Mouse (Mus musculus): ENCODE results near the gene Efhd2.

Gene Efhd2

DNA sequence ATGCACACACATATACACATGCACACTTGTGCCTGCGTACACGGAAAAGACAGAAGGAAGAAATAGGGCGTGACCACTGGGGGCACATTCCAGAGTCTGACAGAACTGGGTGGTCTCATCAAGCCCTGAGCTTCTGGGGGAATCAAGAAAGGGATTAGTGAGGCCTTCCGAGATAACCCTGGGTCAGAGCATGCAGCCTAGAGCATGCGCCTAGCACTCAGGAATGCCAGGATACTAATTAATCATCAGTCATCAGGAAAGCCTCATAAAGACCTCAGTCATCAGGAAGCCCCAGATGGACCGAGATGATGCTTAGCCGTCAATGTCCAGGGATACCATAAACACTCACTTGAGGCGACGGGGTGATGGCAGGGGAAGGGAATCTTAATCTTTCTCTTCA, 5.2 kb upstream of the Efhd2 start:
- no peak for DNase-seq (ENCODE audit: extremely low spot score)

DNA sequence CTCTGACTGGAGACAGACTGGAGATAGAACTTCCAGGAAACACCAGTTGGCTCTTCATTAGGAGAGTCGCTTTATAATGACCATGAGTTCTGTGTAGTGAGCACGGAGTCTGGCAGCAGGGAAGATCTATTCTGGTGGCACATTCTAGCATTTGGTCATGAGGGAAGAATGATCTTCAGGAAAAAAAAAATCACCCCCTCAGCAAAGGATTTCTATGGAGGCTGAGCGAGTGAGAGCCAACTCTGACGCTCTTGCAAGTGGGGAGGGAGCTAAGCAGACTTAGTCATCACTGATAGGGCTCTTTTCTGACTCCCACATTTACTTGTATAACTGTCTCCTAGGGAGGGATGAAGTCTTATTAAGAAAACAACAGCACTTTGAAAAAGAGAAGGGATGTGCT, 4.4 kb upstream of the Efhd2 start:
- no peak for DNase-seq (ENCODE audit: extremely low spot score)

DNA sequence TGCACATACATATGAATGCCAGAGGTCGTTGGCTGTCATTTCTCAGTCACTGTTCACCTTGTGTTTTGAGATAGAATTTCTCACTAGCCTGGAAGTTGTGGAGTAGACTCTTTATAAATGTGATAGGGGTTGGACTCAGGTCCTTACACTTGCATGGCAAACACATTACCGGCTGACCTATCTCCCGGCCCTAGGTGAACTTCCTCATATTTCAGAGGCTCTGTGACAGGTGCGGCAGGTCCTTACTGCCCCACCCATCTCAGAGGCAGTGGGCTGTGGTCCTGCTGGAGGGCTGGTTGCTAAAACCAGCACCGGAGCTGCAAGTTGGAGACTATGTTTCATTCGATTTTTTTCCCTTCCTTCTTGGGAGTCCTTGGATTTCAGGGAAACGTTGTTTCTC, 3.9 kb upstream of the Efhd2 start:
- DNase-seq (ENCODE audit: extremely low spot score): no peak

DNA sequence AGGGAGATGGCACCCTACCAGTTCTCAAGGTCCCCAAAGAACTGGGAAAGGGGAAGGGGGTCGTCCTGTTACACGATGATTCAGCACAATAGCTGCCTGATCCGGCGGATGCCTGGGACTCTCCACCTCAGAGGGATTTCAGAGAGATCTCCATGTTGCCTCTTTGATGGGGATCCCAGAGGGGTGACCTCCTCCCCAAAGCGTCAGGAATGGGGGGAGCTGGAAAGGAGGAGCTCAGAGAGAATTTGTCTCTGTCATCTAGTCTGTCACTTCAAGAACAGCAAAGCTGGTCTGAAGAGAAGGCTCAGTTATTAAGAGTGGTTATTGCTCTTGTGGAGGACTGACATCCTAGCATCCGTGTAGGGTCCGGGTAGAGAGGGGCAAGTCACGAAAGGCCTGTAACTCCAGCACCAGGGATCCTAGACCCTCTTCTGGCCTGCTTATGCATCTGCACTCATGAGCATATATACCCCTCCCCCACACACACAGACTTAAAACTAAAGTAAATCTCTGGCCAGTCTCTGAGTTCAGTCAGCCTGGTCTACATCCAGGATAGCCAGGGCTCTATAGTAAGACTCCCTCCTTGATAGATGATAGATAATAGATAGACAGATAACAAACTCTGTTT, 875 bp upstream of the Efhd2 start:
- DNase-seq (ENCODE audit: extremely low spot score): no peak

DNA sequence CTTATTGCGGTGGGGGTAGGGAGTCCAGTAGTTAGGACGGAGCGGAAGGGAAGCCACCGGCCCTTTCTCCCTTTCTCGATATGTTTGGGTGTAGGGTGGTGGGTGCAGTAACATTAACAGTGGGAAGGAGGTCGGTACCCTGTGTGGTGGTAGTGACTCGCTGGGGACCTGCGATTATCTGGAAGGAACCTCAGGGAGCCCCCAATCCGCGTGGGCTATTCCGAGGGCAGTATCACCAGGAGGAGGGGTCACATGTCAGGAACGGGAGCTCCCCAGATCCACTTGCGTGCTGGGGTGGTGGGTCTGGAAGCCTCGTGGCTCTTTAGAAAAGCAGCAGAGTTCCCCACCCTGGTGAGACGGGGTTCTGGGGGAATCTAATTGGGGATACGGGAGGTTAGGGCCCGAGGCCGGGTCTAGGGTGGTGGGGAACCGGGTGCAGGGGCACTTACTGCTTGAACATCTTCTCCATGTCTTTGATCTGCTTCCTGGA, 564 bp downstream of the Efhd2 start:
- DNase-seq (ENCODE audit: extremely low spot score): no peak

DNA sequence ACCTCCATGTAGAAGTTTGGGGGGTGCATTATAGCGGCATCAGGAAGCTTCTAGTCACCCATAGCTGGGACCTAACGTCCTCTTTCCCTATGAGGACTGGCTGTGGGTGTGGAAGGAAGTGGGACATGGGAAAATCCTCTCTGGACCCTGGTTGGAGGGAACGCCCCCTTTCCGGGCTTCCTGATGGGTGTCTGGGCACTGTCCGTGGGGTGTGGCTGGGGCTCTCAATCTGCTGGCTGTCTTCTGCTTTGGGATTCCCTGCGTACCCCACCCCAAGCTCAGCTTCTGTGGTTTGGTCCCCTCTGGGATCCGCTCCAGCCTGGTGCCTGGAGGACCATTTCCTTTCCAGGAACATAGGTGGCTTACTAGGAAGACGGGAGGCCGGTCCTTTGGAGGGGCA, 1.7 kb downstream of the Efhd2 start:
- no peak for DNase-seq (ENCODE audit: extremely low spot score)

DNA sequence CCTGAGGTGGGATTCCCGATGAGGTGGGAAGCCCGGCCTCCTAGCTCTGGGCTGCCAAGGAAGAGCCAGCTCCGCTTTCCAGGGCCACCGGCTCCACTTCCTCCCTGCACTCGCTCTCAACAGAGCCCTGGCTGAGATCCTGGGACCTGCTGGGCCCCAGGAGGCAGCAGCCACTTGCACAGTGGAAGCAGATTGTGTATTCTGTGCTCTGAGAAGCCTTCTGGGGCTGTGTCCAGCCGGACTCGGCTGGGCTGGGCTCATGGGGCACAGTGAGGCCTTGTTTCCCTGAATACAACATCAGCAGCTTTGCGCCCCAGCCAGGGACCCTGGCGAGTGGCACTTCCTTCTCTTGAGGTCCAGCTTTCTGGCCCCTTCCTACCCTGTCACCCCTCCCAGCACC, 2.8 kb downstream of the Efhd2 start:
- DNase-seq (ENCODE audit: extremely low spot score): no peak

DNA sequence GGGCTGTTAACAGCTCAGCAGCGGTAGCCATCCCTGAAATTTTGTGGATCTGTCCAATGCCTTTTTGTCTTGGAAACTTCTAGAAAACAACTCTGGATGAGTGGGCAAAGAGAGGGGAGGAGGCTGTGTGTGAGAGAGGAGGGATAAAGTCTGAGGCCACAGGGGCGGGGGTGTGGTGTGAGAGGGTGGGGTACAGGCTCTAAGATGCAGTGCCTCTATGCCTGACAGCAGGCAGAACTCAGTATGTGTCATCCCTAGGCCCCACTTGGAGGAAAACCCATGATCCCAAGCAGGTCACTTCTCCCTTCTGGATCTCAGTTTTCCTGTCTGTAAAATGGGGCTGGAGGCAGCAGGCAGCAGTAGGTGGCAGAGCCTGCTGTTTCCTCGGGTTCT, 3.4 kb downstream of the Efhd2 start:
- no peak for DNase-seq (ENCODE audit: extremely low spot score)

DNA sequence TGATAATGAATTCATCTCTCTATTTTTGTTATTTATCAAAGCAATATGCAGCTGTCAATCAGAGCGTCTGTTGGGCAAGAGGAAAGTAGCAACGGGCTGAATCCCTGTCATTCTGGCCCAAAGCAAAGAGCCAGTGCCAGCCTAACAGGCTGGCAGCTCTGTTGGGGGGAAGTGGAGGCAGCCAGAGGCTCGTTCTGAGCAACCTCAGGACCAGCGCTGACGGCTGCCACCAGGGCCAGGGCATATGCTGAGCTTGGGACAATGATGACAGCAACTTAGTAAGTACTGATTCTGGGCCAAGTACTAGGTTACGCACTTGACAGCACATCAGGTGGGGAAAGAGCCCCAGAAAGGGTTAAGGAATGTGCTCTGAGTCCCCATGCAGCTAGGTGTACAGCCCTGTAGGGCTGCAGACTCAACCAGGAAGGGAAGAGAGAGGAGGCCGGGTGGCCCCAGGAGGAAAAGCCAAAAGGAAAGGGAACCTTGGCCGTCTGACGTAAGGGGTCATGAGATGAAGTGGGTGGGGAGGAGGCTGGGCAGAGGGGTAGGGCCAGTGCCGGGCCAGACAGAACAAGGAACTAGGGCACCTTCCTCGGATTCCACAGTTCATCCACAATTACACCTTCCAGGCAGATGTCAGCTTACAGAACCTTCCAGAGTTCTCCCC, 3.9 kb downstream of the Efhd2 start:
- no peak for DNase-seq (ENCODE audit: extremely low spot score)

DNA sequence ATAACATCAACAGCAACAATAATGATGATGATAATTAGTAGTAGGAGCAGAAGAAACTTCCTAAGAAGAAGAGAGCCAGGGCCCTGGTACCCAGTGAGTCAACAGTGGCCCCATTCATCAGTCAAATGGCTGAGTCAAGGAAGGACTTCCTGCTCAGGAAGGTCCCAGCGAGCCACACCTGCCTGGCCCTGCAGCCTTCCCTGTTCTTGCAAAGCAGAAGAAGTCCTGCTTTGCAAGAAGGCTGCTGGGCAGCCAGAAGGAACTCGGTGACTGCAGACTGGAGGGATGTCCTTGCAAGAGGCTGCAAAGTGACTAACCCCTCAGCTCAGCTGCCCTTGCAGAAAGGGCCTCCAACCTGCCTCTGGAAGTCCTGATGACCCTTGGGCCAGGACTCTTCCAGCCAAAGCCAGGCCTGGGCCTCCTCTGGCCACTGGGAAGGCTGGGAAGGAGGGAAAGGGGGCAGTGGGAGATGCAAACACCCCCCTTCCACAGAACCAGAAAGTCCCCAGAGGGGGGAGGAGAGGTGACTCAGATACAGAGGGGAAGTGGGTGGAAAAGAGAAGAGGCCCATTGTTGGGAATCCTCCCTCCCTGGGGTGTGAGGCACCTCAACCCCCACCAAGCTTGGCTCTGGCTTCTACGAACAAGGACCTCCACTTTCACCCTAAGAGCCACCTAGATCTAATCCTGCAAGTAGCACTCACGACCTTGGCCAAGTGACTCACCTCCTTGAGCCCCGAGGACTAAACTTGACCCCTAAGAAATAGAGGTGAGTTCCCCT, 5.1 kb downstream of the Efhd2 start:
- no peak for DNase-seq (ENCODE audit: extremely low spot score)

DNA sequence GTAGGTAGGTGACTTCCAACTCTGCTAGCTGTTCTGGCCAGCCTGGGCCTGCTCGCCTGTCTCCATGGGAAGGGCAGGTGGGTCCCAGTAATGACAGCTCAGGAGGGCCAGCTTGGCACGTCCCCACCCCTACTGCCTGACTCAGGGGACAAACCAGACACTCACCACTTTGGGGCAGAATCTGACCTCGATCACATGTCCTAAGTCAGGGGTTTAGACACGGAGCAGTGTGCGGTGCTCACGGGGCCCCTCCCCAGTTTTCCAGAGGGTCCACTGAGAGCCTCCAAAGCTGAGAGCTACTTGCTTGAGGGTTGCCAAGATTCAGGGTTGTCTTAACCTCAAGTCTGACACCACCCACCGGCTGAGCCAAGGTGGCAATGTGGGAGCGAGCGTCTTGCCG, 6.7 kb downstream of the Efhd2 start:
- no peak for DNase-seq (ENCODE audit: extremely low spot score)

DNA sequence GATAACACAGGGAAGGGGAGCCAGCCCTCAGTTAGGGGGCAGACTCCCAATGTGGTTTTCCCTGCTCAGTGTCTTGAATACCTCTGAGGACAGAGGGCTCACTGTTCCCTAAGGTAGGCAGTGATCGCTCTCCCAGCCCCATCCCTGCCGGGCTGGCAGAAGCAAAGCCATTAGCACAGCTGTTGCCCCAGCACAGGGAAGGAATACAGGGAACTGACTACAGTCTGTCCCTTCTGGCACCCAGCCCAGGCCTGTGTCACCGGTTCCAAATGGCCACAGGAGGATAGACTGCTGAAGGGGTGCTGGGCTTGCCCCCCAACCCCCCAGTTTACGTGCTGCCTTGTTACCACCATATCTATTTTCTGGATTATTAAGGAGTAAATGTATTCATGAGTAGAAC, 7.2 kb downstream of the Efhd2 start:
- no peak for DNase-seq (ENCODE audit: extremely low spot score)

DNA sequence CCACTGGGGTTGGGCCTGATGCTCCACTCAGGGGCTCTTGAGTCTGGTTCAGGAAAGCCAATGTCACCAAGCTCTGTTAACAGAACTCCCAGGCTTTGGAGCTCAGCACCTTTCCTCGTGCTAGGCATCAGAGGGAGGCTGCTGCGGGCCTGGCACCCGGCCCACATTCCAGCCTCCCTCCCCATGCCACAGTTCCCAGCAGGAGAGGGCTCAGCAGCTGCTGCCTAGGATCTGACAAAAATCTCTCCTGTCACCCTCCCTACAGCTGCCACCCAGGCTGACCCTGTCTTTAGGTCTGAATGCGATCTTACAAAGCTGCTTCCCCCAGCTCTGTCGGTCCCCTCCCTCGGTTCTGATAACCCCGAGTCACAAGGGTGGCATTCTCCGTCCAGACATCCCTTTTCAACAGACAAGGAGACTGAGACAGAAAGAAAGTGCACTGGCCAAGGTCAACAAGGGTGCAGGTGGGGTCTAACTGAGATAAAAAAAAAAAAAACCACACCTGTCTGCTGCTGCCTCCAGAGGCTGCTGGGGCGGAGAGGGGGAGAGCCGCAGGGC, 7.7 kb downstream of the Efhd2 start:
- DNase-seq (ENCODE audit: extremely low spot score): no peak

DNA sequence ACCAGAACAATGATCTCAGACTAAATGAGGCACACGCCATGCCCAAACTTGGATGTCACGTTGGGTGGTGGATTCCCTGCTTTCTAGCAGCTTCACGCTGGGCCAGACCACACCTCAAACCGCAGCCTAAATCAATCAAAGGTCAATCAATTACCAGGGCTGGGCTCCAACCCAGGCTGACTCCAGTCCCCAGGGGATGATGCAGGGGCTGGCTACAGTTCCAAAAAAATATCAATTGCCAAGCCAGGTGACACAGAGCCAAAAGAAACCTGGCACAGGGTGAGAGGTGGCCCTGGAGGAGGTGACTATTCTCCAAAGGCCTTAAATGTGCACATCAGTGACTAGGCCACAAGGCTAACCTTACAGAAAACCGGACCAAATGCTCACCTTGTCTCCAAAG, 9.1 kb downstream of the Efhd2 start:
- DNase-seq (ENCODE audit: extremely low spot score): no peak

DNA sequence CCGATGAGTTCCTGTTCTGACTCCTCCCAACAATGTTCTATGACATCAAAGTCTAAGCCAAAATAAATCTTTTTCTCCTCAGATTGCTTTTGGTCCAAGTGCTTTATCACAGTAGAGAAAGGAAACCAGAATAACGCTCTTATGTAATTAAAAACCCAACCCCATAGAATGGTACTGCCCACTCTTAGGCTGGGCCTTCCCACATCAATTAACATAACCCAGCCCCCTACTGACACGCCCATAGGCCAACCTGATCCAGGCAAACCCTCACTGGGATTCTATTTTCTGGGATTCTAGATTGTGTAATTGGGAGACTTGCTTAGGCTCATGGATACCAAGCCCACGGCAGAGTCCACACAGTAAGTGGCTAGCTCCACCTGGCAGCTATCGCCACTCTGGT, 9.7 kb downstream of the Efhd2 start:
- DNase-seq (ENCODE audit: extremely low spot score): no peak

DNA sequence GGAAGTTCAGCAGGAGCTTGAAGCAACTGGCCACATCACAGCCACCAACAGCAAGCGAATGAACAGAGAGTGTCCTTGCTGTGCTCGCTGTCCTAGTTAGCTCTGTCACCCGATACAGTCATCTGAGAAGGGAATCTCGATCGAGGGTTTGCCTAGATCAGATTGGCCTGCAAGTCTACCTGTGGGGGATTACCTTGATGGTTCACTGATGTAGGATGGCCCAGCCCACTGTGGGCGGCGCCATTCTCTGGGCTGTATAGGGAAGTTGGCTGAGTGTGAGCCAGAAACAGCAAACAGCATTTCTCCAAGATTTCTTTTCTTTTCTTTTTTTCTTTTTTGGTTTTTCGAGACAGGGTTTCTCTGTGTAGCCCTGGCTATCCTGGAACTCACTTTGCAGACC, 10.2 kb downstream of the Efhd2 start:
- no peak for DNase-seq (ENCODE audit: extremely low spot score)

DNA sequence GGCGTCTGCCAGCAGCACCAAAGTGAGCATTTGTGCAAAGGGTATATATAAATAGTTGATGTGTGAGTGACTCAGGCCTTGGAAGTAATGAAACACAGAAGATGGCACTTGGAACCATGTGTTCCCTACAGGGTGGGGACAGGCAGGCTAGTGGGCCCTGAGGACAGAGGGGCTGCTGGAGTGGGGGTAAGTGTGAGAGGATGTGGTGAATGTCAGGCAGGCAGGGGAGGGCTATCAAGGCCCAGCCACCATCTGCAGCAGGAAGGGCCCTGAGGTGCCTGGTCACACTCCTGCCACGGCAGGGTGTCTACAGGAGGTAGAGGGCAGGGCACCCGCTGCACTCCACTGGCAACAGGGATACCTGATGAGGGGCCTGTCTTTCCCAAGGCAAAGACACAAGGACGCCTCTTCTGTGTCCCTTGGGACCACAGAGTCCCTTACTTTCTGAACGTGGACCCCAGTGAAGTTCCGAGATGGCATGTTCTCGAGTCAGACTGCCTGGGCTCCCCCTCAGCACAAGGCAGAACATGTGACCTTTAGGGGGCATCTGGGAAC, 10.9 kb downstream of the Efhd2 start:
- DNase-seq (ENCODE audit: extremely low spot score): no peak

DNA sequence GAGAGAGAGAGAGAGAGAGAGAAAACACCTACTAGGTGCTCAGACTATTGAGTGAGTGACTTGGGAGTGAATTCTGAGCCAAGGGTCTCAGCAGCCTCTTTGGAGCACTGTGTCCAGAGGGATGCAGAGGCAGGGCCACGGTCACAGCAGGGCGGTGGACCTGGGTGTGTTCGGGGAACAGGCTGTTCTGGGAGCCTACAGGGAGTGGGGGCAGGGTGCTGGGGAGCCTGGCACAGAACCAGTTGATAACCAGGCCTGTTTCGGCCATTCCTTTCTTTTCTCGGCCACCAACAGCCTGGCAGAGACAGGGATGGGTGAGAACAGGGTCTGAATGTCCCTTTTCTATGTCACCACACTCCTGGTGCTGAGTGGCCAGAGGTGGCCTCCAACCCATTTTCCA, 11.9 kb downstream of the Efhd2 start:
- no peak for DNase-seq (ENCODE audit: extremely low spot score)

DNA sequence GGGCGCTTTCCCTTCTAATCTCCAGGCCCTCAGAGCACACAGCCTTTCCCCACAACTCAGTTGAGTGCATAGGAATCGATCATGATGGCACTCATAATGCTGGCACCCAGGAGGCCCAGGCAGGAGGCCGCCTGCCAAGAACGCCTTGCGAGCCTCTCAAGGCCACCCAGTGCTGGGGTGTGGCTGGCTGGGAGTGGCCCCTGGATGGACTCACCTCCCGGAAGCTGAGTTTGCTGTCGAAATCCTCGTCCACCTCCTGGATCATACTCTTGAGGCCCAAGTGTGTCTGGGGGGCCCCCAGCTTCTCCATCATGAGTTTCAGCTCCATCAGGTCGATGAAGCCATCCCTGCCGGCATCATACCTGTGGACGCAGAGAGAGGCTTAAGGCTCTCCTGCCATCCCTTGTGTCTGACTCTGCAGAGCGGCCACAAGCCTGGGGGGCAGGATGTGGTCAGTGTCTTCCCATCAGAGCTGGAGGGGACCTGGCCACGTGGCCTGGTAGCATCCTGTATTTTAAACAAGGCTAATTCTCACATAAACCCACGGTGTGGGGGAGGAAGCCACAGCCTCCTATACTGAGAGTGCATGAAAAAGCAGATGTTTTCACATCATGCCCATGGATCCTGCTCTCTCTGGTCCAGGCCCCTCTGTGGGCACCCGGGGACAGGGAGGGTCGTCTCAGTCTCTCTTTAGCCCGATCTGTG, 13.0 kb downstream of the Efhd2 start:
- no peak for DNase-seq (ENCODE audit: extremely low spot score)

DNA sequence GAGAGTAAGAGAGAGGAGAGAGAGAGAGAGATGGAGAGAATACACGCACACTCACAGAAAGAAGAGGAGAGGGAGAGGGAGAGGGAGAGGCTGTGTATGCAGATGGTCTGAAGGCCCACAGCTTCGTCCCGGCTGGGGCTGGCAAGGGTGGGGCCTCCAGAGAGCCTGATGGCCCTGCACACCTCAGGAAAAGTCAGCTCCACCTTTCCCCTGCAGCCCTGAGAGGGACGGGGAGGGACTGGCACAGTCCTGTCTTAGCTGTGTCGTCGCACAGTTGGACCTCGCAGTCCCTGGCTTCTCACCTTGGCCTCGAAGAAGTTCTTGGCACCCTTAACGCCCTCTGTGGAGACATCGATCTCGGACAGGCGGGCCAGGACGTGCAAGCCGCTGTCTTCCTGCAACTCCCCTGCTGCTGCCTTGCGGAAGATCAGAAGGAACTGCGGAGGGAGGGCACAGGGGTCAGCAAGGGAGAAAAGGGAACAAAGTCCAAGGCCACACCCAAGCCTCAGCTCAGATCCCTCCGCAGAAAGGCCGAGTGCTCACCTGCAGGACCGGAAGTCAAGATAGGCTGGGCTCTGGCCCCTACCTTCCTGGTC, 14.4 kb downstream of the Efhd2 start:
- DNase-seq (ENCODE audit: extremely low spot score): no peak

DNA sequence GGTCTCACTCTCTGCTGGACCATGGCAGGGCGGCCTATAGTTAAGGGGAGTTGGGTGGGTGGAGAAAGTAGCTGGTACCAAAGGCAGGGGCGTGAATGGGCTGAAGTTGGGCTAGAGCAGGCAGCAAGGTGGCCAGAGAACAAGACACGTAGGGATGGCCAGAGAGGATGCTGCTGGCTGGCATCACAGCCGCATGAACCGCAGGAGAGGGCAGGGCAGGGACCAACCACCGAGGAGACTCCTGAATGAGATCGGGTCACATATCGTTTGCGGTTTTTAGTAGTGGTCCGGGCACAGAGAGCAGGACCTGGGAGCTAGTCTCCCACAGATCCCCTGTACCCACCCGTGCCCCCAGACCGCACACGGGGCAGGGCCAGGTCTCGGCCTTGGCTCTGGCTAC, 15.4 kb downstream of the Efhd2 start:
- DNase-seq (ENCODE audit: extremely low spot score): no peak

Data from embryo, embryonic 9.5 days (tissue).